Mouse (Mus musculus) lung, adult 2 months (tissue): Measurements from ENCODE around the gene Map7d1. TPM values are rescaled to one million over a fixed set of nuclear protein-coding genes. Genes with fewer than 3 reads are reported as not detected.

ENCODE experiments used
- DNase-seq: peaks from one replicate; pipeline ENCODE4 v3.0.0; 2022
- H3K4me1 ChIP-seq: fragments of 200-500 bp; 2 replicates; pipeline ENCODE4 v1.6.1; 2011; ENCODE audit warnings: low read length; ENCODE audit not compliant: control insufficient read depth, insufficient read depth
- H3K4me3 ChIP-seq: fragments of 200-500 bp; replicated peaks from 2 replicates; pipeline ENCODE3; 2011; ENCODE audit warnings: low read depth, mild to moderate bottlenecking, control low read depth, low read length; ENCODE audit errors: extremely low read depth
- CTCF ChIP-seq: fragments of 200-500 bp; IDR thresholded peaks from 2 replicates; pipeline ENCODE4 v1.5.1; 2011; ENCODE audit warnings: mild to moderate bottlenecking, low read length, control low read depth; ENCODE audit not compliant: insufficient read depth
- POLR2A ChIP-seq: fragments of 200-500 bp; IDR thresholded peaks from 2 replicates; pipeline ENCODE4 v1.6.1; 2011; ENCODE audit warnings: low read depth, mild to moderate bottlenecking, control low read depth, low read length, borderline replicate concordance; ENCODE audit errors: extremely low read depth
- WGBS: fragments of 180-500 bp; shearing (Covaris S2); methylation state at CpG from one replicate; pipeline ENCODE4 v1.1.7; 2018; 5-methylcytosine and 5-hydroxymethylcytosine counted together
- polyA plus RNA-seq: library from polyadenylated mRNA; depleted of rRNA; stranded (reverse); fragments of >200 nt; gene quantifications from 2 replicates; pipeline ENCODE4 v1.2.3, GENCODE M21; 2012

The Map7d1 gene
- polyA plus RNA-seq, 1 experiment = 153 TPM

DNA sequence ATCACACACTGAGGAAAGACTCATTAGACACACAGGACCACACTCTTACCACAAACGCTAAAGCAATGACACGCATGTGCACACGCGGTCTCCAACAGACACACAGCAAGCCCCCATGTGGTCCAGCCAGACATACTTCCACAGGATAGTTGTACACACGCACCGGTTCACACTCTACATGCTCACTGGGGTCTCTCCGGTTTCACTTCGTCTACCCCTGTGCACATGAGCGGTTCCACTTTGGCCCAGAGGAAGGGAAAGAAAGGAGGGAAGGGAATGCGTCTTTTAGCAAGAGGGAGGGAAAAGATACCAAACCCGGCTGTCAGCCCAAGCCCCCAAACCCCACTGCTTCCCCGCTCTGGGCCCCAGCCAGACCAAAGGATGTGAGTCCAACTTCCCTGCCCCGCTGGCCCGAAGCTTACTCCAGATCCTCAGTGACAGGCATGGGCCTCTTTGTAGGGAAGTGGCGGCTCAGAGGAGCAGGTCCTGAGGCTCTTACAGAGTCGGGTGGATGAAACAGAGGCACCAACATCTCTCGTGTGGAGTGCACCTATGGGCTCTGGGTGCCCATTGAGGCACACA, 32.0 kb upstream of the Map7d1 start:
- WGBS = 41% methylated on average over 17 of the region's 17 CpGs
- TF ChIP-seq POLR2A (no peak), CTCF (no peak)
- H3K4me3 ChIP-seq = no peak overlapping the region
- DNase-seq = no peak
- H3K4me1 ChIP-seq = peaks cover 3% of the 10 kb centered on the region; the same call in 1 of the 2 replicates

DNA sequence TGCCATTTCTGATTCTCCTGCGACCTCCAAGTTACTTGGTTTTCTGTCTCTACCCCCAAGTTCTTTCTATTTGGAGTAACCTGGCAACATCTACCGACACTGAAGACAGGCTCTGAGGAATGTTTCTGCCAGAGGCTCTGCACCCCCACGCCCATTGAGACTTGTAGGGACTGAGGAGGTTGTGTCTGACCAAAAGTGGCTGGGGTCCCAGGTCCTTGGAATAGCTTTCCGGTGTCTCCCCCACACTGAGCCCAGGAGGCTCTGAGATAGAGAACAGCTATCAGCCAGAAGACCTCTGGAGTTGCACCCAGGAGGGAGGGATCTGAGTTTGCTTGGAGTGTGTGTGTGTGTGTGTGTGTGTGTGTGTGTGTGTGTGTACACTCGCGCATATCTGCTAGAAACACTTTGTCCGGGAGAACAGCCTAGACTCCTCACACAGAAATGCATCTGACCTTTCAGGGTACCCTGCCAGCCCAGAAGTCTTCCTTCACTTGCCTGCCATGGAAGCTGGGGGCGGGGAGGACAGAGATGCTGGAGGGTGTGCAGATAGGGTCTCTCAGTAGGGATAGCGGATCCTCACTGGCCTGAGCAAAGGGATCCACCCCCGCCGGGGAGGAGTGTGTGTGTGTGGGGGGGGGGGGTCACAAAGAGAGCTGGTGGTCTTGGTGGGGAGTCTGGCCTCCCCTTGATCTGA, 31.3 kb upstream of the Map7d1 start:
- peaks cover 3% of the 10 kb centered on the region; the same call in 1 of the 2 replicates for H3K4me1 ChIP-seq
- no peak overlapping the region for H3K4me3 ChIP-seq
- no peak for DNase-seq
- WGBS = 31% methylated on average over 11 of the region's 11 CpGs
- TF ChIP-seq POLR2A (no peak), CTCF (no peak)

DNA sequence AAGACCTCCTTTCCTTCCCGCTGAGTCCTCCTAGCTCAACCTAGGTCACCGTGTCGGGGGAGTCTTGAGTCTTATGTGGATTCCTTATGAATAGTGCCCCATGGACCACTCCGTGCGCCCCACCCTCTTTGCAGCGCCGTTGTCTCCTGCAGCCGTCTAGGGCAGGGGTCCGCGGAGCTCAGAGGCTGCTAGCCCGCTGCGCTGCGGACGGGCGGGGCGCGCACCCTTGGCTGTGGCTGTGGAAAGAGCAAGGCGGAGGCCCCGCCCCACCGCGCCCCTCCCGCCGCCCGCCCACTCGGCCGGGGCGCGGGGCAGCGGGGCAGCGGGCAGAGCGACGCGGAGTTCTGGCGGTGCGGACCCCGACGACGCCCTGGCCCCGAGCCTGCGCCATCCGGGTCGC, 30.3 kb upstream of the Map7d1 start, which contains the start of gene Col8a2:
TSS of gene Col8a2 (plus strand) at position 302 of the 400 bp plus-strand sequence.
- no peak for TF ChIP-seq POLR2A
- no peak for TF ChIP-seq CTCF
- Histone ChIP-seq H3K4me1 (peaks cover 3% of the 10 kb centered on the region; the same call in 1 of the 2 replicates), H3K4me3 (peak within 1 kb of the TSS; percentile 12)
- 3% methylated on average over 42 of the region's 42 CpGs for WGBS
- no peak for DNase-seq

DNA sequence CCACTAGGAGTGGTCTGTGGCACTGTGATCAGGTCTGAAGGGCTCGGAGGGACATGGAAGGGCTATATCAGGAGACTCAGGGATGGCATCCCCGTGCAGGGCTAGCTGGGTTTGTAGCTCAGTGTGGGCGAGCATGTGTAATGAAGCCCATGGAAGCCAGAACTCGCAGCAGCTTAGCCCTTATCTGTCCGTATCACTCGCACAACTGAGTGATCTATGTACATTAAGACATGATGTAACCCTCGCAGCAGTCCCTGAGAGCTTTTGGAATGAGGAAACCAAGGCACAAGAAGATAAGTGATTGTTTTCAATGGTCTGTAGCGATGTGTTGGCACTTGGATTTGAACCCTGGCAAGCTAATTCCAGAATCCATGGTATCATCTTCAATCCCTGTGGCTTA, 27.4 kb upstream of the Map7d1 start:
- H3K4me3 ChIP-seq = no peak overlapping the region
- TF ChIP-seq CTCF = no peak
- TF ChIP-seq POLR2A = no peak
- peaks cover 3% of the 10 kb centered on the region; the same call in 1 of the 2 replicates for H3K4me1 ChIP-seq
- 82% methylated on average over 8 of the region's 8 CpGs for WGBS
- no peak for DNase-seq

DNA sequence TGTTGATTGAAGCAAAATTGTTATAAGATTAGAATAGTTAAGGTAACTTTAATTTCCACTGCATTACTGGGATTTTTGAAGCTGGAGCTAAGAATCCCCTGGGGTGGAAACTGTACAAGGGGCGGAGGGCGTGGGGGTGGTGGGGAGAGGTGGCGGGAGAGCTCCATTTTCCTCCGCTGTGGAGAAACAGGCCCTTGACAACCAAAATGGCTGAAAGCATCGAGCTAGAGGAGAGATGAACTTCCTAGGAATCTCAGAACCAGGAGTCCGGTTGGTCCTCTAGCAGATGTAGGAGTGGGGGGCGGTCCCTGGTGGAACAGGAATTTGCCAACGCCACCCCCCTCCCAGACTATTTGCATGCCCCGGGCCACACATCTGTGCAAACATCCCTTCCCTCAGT, 25.6 kb upstream of the Map7d1 start:
- TF ChIP-seq POLR2A = no peak
- no peak for TF ChIP-seq CTCF
- WGBS = 63% methylated on average over 9 of the region's 9 CpGs
- no peak for DNase-seq
- H3K4me1 ChIP-seq = peaks cover 3% of the 10 kb centered on the region; the same call in 1 of the 2 replicates
- H3K4me3 ChIP-seq = no peak overlapping the region

DNA sequence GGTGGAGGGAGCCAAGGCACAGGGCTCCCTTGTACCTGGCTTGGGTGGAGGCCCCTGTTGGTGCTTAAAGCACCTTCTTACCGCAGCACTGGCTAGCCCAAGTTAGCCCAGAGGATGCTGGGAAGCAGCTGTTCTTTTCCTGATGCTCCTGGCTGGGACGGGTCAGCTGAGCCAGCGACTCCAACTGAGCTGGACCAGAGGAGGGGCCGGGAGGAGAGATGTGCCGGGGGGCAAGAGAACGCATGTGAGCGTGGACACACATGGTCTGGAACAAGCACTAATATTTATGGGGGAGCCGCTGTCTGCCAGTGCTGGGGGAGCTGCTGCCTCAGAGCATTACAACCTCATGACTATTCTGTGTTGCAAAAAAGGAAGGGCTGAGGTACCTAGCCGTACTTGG, 22.8 kb upstream of the Map7d1 start:
- DNase-seq = no peak
- no peaks in the 10 kb centered on the region for H3K4me1 ChIP-seq
- H3K4me3 ChIP-seq = no peak overlapping the region
- TF ChIP-seq POLR2A = no peak
- TF ChIP-seq CTCF = no peak
- WGBS = 81% methylated on average over 9 of the region's 9 CpGs

DNA sequence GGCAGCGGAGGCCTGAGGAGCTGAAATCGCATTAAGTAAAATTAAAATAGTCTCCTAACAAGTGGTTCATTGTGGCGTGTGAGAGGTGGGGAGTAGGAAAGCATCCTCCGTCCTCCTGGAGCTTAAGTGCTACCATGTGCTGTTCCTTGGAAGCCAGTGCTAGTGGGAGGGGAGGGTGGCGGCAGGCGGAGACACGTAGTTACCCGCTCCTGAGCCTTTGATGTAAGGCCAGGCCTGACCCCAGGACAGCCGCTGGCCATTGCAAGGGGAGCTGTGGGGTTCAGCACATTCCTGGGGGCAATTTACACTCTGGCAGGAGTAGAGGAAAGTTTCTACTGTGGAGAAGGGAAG, 22.4 kb upstream of the Map7d1 start:
- TF ChIP-seq CTCF (no peak), POLR2A (no peak)
- Histone ChIP-seq H3K4me3 (no peak overlapping the region), H3K4me1 (no peaks in the 10 kb centered on the region)
- 54% methylated on average over 9 of the region's 9 CpGs for WGBS
- no peak for DNase-seq

DNA sequence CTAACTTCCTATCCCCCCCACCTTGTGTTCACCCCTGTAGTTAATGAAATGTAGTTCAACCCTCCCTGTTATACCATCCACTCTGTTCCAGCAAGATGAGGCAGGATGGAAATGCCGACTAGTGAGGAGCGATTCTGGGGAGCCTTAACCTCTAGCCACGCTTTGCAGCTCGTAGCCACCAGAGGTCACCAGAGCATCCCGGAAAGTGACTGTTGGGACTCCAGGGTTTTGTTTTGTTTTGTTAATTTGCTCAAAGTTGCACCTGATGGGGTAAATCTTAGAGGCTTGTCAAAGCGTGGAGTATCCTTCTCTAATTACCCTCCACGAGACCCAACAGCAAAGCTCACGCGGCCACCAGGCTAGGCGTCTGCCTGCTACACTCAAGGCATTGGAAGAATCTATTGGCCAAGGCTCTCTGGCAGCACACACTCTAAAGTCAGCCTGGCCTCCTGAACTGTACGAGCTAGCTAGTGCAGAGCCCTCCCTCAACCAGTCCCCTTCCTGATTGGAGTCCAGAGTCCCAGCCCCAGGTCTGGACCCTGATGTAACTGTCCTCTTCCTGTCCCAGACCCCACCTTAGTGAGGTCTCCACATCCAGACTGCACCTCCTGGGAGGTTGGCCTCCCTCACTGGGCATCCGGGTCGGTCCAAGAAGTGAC, 21.9 kb upstream of the Map7d1 start:
- DNase-seq = peak; percentile 48
- no peaks in the 10 kb centered on the region for H3K4me1 ChIP-seq
- 12% methylated on average over 13 of the region's 13 CpGs for whole genome bisulfite sequencing
- no peak overlapping the region for H3K4me3 ChIP-seq
- TF ChIP-seq CTCF (peak; percentile 90), POLR2A (no peak)

DNA sequence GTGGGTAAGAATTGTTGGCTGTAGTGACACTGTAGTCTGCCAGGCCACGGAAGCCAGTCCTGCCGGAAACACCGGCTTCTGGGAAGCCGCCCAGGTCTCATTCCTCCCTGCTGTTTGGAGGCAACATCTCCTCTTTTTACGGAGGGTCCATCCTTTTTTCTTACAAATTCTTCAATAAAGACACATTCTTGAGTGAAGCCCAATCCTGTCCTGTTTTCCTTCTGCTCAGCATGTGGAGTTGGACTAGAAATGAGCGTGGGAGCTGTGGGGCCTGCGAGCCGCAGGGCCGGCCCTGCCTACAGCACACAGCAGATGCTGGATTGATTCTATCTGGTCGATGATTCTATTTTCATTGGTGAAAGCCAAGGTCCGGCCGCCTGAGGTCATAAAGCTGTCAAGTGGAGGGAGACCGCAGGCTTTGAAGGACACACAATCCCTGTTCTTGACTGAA, 19.6 kb upstream of the Map7d1 start:
- Histone ChIP-seq H3K4me3 (no peak overlapping the region), H3K4me1 (no peaks in the 10 kb centered on the region)
- no peak for TF ChIP-seq CTCF
- TF ChIP-seq POLR2A = no peak
- no peak for DNase-seq
- 77% methylated on average over 13 of the region's 13 CpGs for WGBS
